Mouse (Mus musculus) brain, embryonic 14.5 days (tissue): ENCODE results near the gene Trir.

Experiments used
- CTCF ChIP-seq: fragments of 200-500 bp; IDR thresholded peaks from 2 replicates; pipeline ENCODE4 v1.5.1; 2012; ENCODE audit warnings: inconsistent platforms, mild to moderate bottlenecking, moderate library complexity, borderline replicate concordance; ENCODE audit not compliant: insufficient read depth, insufficient read length; ENCODE audit errors: extremely low read depth
- POLR2A ChIP-seq: fragments of 200-500 bp; IDR thresholded peaks from 2 replicates; pipeline ENCODE4 v1.6.1; 2012; ENCODE audit warnings: mild to moderate bottlenecking, inconsistent platforms, borderline replicate concordance; ENCODE audit not compliant: poor library complexity, insufficient read depth, insufficient read length, severe bottlenecking; ENCODE audit errors: extremely low read depth

DNA sequence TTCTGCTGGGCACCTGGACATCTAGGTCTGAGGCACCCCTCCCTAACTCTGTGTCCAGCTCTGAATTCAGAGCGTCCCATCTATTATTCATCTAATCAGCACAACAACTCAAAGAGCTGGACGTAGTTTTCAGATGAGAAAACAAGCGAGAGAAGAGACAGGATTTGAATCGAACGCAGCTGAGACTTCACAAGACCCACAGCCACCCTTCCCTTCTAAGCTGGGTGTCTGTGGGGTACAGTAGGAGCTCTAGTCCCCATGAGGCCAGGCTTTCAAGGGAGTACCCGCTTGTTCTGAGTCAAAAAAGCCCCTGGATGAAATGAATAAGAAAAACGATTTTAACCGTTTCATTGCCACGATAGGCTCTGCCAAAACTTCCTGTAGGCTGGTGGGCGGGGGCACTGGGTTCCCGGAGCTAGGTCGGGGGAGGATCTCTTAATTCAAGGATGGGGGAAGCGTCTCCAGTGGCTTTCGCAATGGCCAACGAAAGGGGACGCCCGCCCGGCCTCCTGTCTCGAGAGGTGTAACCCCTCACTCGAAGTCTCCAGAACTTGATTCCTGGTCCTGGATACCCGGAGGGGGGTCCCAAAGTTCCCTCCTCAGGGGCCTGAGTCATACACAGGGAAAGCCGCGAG lies 41.5 kb upstream of the Trir start:
- no peak for TF ChIP-seq CTCF
- no peak for TF ChIP-seq POLR2A
